Mouse (Mus musculus) left cerebral cortex, postnatal 4 days (tissue): Measurements from ENCODE around the gene Olfr198. TPM values are rescaled to one million over a fixed set of nuclear protein-coding genes. Genes with fewer than 3 reads are reported as not detected.
"Not testable (repeated sequence)": the region's sequence is repeated elsewhere in the genome, so short reads cannot be mapped to it uniquely, and the experiment has no call there.

Source experiments
- DNase-seq: peaks from one replicate; pipeline ENCODE4 v3.0.0-alpha.2; 2022
- intact Hi-C: fragments of 180-260 bp; cut with DNase I; formaldehyde crosslinking; loops from one replicate; pipeline ENCODE4 v1.15.1; 2025
- total RNA-seq, 2 experiments: library from RNA; stranded (reverse); gene quantifications; 2 replicates each; pipeline ENCODE4 v1.2.3; 2021

The Olfr198 gene
- not detected for total RNA-seq

GRCm38 (mm10) chr16:59203433-59203832 lies at the start of gene Olfr198:
Olfr198 (minus strand) TSS chr16:59203533.
- intact Hi-C loops, DNase-seq: not testable (repeated sequence)

- intact Hi-C loops: no loop called here
- DNase-seq: no peak
Observed at GRCm38 (mm10) chr16:59249684-59250083, 46.4 kb upstream of the Olfr198 start.

GRCm38 (mm10) chr16:59219667-59220066 lies 16.3 kb upstream of the Olfr198 start, which contains the start of gene Olfr199:
Olfr199 (minus strand) TSS chr16:59219767.
- intact Hi-C loops, DNase-seq: not testable (repeated sequence)

- DNase-seq, intact Hi-C loops: not testable (repeated sequence)
Observed at GRCm38 (mm10) chr16:59217861-59218260, 14.5 kb upstream of the Olfr198 start.

GRCm38 (mm10) chr16:59170354-59170753 lies 33.0 kb downstream of the Olfr198 start, which contains the start of gene Olfr196:
Olfr196 (minus strand) TSS chr16:59170454.
- intact Hi-C loops: no loop called here
- DNase-seq: no peak

- intact Hi-C loops: no loop called here
- no peak for DNase-seq
Observed at GRCm38 (mm10) chr16:59151996-59152395, 51.3 kb downstream of the Olfr198 start.

Other genes starting within 250 kb of the Olfr198 start
- gene Olfr183, start 208.2 kb downstream of the Olfr198 start, total RNA-seq: not detected
- not detected for gene Olfr186, start 173.2 kb downstream of the Olfr198 start, total RNA-seq
- not detected for gene Olfr187, start 163.8 kb downstream of the Olfr198 start, total RNA-seq
- gene Olfr190, start 125.5 kb downstream of the Olfr198 start, total RNA-seq: not detected
- gene Olfr191, start 113.7 kb downstream of the Olfr198 start, total RNA-seq: not detected
- gene Olfr193, start 91.7 kb downstream of the Olfr198 start, total RNA-seq: not detected
- gene Olfr194, start 82.5 kb downstream of the Olfr198 start, total RNA-seq: not detected
- not detected for gene Olfr195, start 56.5 kb downstream of the Olfr198 start, total RNA-seq
- not detected for gene Olfr196, start 33.1 kb downstream of the Olfr198 start, total RNA-seq
- not detected for gene Olfr199, start 16.2 kb upstream of the Olfr198 start, total RNA-seq
- not detected for gene Olfr201, start 69.1 kb upstream of the Olfr198 start, total RNA-seq
- not detected for gene Olfr202, start 83.3 kb upstream of the Olfr198 start, total RNA-seq
- not detected for gene Olfr203, start 95.3 kb upstream of the Olfr198 start, total RNA-seq
- gene Olfr204, start 114.7 kb upstream of the Olfr198 start, total RNA-seq: under 1 TPM; 0.06 to 0.12 TPM
- gene Olfr205, start 127.6 kb upstream of the Olfr198 start, total RNA-seq: not detected
- gene Olfr206, start 145.7 kb upstream of the Olfr198 start, total RNA-seq: not detected
- not detected for gene Olfr209, start 160.5 kb upstream of the Olfr198 start, total RNA-seq
- gene Gabrr3, start 203.8 kb upstream of the Olfr198 start, total RNA-seq: not detected